Mouse (Mus musculus) neutrophil, adult 83 days (primary cell): ENCODE results near the gene Lhx4. TPM values are rescaled to one million over a fixed set of nuclear protein-coding genes. Genes with fewer than 3 reads are reported as not detected.

Experiments
- total RNA-seq, 2 experiments: library from RNA; stranded (reverse); gene quantifications; one replicate each; pipeline ENCODE4 v1.2.4; 2023

Lhx4 gene
- not detected for total RNA-seq

DNA sequence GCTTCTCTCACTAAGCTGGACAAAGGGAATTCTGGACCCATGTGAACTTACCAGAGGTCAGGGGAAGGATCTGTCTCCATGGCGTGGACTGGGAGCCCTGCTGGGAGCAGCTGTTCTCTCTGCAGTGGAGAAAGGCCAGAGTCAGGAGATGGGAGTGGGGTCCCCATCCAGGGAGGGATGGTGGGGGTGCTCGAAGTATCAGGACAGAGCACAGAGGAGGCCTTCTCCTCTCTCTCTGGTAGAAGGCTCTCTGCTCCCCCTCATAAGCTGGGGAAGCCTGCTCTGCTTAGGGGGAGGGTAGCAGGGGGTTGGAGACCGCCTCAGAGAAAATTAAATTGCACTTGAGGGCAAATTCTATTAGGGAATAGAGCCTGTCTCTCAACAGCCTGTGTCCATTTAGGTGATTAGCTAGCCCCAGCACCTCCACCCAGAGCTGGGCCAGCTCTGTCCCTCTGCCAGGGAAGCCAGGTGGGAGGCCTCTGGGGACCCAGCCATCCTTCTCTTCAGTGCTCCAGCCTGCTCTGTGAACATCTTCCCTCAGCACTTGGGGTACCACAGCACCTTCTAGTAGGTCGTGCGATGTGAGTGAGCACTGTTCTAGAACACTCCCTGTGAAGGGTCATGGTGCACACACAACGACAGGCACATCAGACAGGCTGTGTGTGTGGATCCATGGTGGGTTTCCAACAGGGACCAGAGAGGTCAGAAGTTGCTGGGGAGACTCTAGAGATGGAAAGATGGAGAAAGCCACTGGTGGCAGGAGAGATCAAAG, at the start of gene Lhx4:
Gene Lhx4 (minus strand): TSS at position 201 of the 772 bp plus-strand sequence.

Other genes starting within 250 kb of the Lhx4 start
- 10 to 100 TPM; 32.9 to 37.5 TPM for gene Acbd6, start 193.6 kb downstream of the Lhx4 start, total RNA-seq
- gene Qsox1, start 61.2 kb upstream of the Lhx4 start, total RNA-seq = 10 to 100 TPM; 78.6 to 93.1 TPM
- gene Cep350, start 221.6 kb upstream of the Lhx4 start, total RNA-seq = 10 to 100 TPM; 69.4 to 72.4 TPM